In genomic region chr15:82231591-82232378, GRCm38 (mm10) we compare ENCODE assay signal across 10 mouse cellular contexts. TPM values are rescaled to one million over a fixed set of nuclear protein-coding genes. Genes with fewer than 3 reads are reported as not detected.
DNase-seq lines count a peak whose midpoint lies in the region; TF ChIP-seq lines count a peak whose summit lies in the region.
"Had no signal": no experiment of that assay in that cellular context is flagged by ENCODE, and none has a peak within 500 bp of the region (broad histone marks: within the 10 kb centered on the region; RNA-seq: fewer than 3 reads in every experiment).

No protein-coding gene starts in this region.

- no peak; the same call in 1 of the 2 replicates for TF ChIP-seq CTCF in left cerebral cortex, adult 2 months (IDR thresholded peaks at IDR 0.05)

- intact Hi-C loops in left cerebral cortex, postnatal 4 days (cut with DNase I), result no loop called here
- intact Hi-C loops in gastrocnemius, postnatal 14 days (cut with DNase I; ENCODE audit: low total_unique reads), result no loop called here
- intact Hi-C loops in left cerebral cortex, adult 2 months (cut with DNase I), result no loop called here

- H3K4me3 ChIP-seq in left cerebral cortex, adult 2 months, result no peak overlapping the region
- H3K4me3 ChIP-seq: heart, embryonic 15.5 days; kidney, embryonic 15.5 days; midbrain, embryonic 12.5 days had no signal

- peak; percentile 82 for DNase-seq in left cerebral cortex, postnatal 4 days
- DNase-seq in left cerebral cortex, adult 18-20 months (ENCODE audit: low spot score in 2 of 2), result no peak
- peak; percentile 66 for DNase-seq in R1 (ENCODE audit: low read depth, low spot score)
- peak; percentile 90 for DNase-seq in cerebellum, adult 11 months
- DNase-seq in gastrocnemius, postnatal 14 days, result peak; percentile 63
- no peak for DNase-seq in left cerebral cortex, adult 2 months (ENCODE audit: extremely low spot score in 1 of 2, low spot score in 2 of 2)
- DNase-seq in kidney, postnatal 4 days, result no peak

- H3K27ac ChIP-seq in left cerebral cortex, adult 2 months, result no peak overlapping the region
- H3K27ac ChIP-seq: heart, embryonic 15.5 days; kidney, embryonic 15.5 days; midbrain, embryonic 12.5 days had no signal

RNA-seq across cellular contexts. Expression of gene Tnfrsf13c, which starts 7.6 kb away (rescaled TPM):
- total RNA-seq in left cerebral cortex, postnatal 4 days (2021), result 1 to 10 TPM in 1 of 2 experiments, under 1 TPM in 1; 0.46 to 1.1 TPM
- total RNA-seq in left cerebral cortex, adult 18-20 months (2021), result under 1 TPM; 0.26 to 0.49 TPM
- not detected for total RNA-seq in gastrocnemius, postnatal 14 days (2021)
- total RNA-seq in left cerebral cortex, adult 2 months (2021), result under 1 TPM; 0.29 to 0.47 TPM

RNA-seq across cellular contexts. Expression of gene Cenpm, which starts 12.8 kb away (rescaled TPM):
- 1 to 10 TPM; 6.5 to 6.9 TPM for total RNA-seq in left cerebral cortex, postnatal 4 days (2021)
- total RNA-seq in left cerebral cortex, adult 18-20 months (2021), result 1 to 10 TPM; 4.0 to 4.4 TPM
- 1 to 10 TPM; 1.8 to 2.6 TPM for total RNA-seq in gastrocnemius, postnatal 14 days (2021)
- 1 to 10 TPM; 3.1 to 4.8 TPM for total RNA-seq in left cerebral cortex, adult 2 months (2021)

RNA-seq across cellular contexts. Expression of gene Shisa8, which starts 19.2 kb away (rescaled TPM):
- 1 to 10 TPM; 1.5 to 2.0 TPM for total RNA-seq in left cerebral cortex, postnatal 4 days (2021)
- 1 to 10 TPM; 2.6 to 3.0 TPM for total RNA-seq in left cerebral cortex, adult 18-20 months (2021)
- under 1 TPM in 1 of 2 experiments, not detected in 1; 0.08 TPM for total RNA-seq in gastrocnemius, postnatal 14 days (2021)
- total RNA-seq in left cerebral cortex, adult 2 months (2021), result 1 to 10 TPM; 2.1 to 2.7 TPM

RNA-seq across cellular contexts. Expression of gene 1500009C09Rik, which starts 20.4 kb away (rescaled TPM):
- total RNA-seq in left cerebral cortex, postnatal 4 days (2021), result 10 to 100 TPM; 70.9 to 77.4 TPM
- total RNA-seq in left cerebral cortex, adult 18-20 months (2021), result 100 to 1,000 TPM in 1 of 2 experiments, 10 to 100 TPM in 1; 93.7 to 101 TPM
- total RNA-seq in gastrocnemius, postnatal 14 days (2021), result not detected
- 100 to 1,000 TPM in 1 of 2 experiments, 10 to 100 TPM in 1; 96.5 to 102 TPM for total RNA-seq in left cerebral cortex, adult 2 months (2021)

RNA-seq across cellular contexts. Expression of gene Sept3, which starts 42.9 kb away (rescaled TPM):
- total RNA-seq in left cerebral cortex, postnatal 4 days (2021), result 100 to 1,000 TPM; 666 to 687 TPM
- total RNA-seq in left cerebral cortex, adult 18-20 months (2021), result 100 to 1,000 TPM; 494 to 520 TPM
- 1 to 10 TPM in 1 of 2 experiments, under 1 TPM in 1; 0.71 to 1.4 TPM for total RNA-seq in gastrocnemius, postnatal 14 days (2021)
- total RNA-seq in left cerebral cortex, adult 2 months (2021), result 100 to 1,000 TPM; 489 to 520 TPM

Comparison
In these comparisons a context has a peak if more than half of its experiments do, and no peak if none do; other contexts are left out.
1. DNase-seq: peak in left cerebral cortex, postnatal 4 days (single experiment), R1 (single experiment), cerebellum, adult 11 months (single experiment) and gastrocnemius, postnatal 14 days (single experiment); none in left cerebral cortex, adult 18-20 months (0 of 2), left cerebral cortex, adult 2 months (0 of 2) and kidney, postnatal 4 days (0 of 2).